Mouse (Mus musculus) cortical plate, adult 2 months (tissue): Measurements from ENCODE around the gene Cmss1. TPM values are rescaled to one million over a fixed set of nuclear protein-coding genes. Genes with fewer than 3 reads are reported as not detected.

ENCODE experiments used
- H3K27ac ChIP-seq: fragments of 200-500 bp; 2 replicates; pipeline ENCODE4 v1.5.1; 2012; ENCODE audit warnings: low read length, control low read depth, inconsistent platforms; ENCODE audit not compliant: insufficient read depth
- H3K4me1 ChIP-seq: fragments of 200-500 bp; 2 replicates; pipeline ENCODE4 v1.6.1; 2011; ENCODE audit warnings: low read length; ENCODE audit not compliant: control insufficient read depth, insufficient read depth
- H3K4me3 ChIP-seq: fragments of 200-500 bp; 2 replicates; pipeline ENCODE4 v1.5.1; 2011; ENCODE audit warnings: mild to moderate bottlenecking, low read length, control low read depth; ENCODE audit not compliant: insufficient read depth
- CTCF ChIP-seq: fragments of 200-500 bp; IDR thresholded peaks from 2 replicates; pipeline ENCODE4 v1.5.1; 2011; ENCODE audit warnings: mild to moderate bottlenecking, control low read depth, low read length; ENCODE audit not compliant: insufficient read depth; ENCODE audit errors: extremely low read depth
- POLR2A ChIP-seq: fragments of 200-500 bp; IDR thresholded peaks from 2 replicates; pipeline ENCODE4 v1.6.1; 2011; ENCODE audit warnings: mild to moderate bottlenecking, low read length, control low read depth; ENCODE audit not compliant: insufficient read depth; ENCODE audit errors: extremely low read depth
- polyA plus RNA-seq: library from polyadenylated mRNA; depleted of rRNA; stranded (reverse); fragments of >200 nt; gene quantifications from 2 replicates; pipeline ENCODE4 v1.2.3, GENCODE M21; 2012

Cmss1 gene
- polyA plus RNA-seq, 1 experiment, result 9.5 TPM

- Histone ChIP-seq H3K4me3 (no peak overlapping the region), H3K4me1 (no peaks in the 10 kb centered on the region), H3K27ac (no peak overlapping the region)
- TF ChIP-seq POLR2A, result no peak
- no peak for TF ChIP-seq CTCF
Observed at GRCm38 (mm10) chr16:57384274-57384673, 222.4 kb downstream of the Cmss1 start.

DNA sequence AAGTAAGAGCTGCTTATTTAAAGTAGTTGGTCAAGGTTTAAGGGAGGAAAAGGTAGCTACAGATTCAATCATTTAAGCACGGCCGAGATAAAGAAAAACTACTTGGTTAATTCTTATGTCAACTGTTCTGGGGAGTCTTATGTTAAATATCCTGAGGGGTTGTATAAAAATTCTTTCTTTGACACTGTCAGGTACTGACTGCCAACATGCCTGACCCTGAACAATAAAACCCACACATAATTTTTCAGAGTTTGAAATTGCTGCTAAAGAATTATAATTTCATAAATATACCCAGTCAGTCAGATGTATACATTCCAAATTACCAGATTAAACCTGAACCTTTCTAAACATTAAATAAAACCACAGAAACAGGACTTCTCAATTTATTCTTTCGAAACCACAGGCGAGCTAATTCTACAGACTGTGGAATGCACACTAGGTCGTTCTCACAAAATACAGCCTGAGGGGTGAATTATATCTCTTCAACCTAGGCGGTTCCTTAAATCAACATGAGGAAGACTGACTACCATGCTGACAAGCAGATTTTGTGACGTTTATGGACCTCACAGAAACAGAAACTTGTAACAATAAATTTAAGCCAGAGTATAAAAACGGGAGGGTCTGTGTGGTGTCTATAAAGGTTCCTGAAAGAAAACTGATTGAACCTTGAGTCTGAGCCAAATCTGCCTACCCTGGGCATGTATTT is 223.2 kb downstream of the Cmss1 start:
- TF ChIP-seq CTCF (no peak), POLR2A (no peak)
- Histone ChIP-seq H3K4me1 (no peaks in the 10 kb centered on the region), H3K27ac (no peak overlapping the region), H3K4me3 (no peak overlapping the region)

GRCm38 (mm10) chr16:57378631-57379330 is 227.9 kb downstream of the Cmss1 start:
- Histone ChIP-seq H3K4me3 (no peak overlapping the region), H3K4me1 (no peaks in the 10 kb centered on the region), H3K27ac (no peak overlapping the region)
- TF ChIP-seq POLR2A (no peak), CTCF (no peak)

- TF ChIP-seq CTCF, result no peak
- no peak for TF ChIP-seq POLR2A
- Histone ChIP-seq H3K4me3 (no peak overlapping the region), H3K27ac (no peak overlapping the region), H3K4me1 (no peaks in the 10 kb centered on the region)
Observed at GRCm38 (mm10) chr16:57375248-57375837, 231.3 kb downstream of the Cmss1 start.

DNA sequence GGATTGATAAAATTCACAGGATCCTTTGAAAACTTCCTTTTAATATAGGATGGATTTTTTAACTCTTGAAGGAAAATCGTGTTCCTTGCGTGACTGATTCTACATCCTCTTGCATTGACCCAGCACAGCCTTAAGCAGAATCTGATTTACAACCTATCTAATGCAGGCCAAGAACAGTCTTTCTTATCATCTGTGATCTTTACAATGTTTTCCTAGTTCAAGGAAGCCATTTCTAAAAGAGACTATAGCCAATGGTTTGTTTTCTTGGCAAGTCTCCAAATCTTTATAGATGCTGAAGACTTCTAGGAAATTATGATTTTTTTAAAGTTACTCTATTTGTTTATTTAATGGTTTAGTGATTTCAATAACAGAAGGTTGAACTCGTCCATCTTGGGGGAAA is 234.5 kb downstream of the Cmss1 start:
- no peak overlapping the region for H3K27ac ChIP-seq
- no peak overlapping the region for H3K4me3 ChIP-seq
- no peaks in the 10 kb centered on the region for H3K4me1 ChIP-seq
- TF ChIP-seq CTCF (no peak), POLR2A (no peak)

DNA sequence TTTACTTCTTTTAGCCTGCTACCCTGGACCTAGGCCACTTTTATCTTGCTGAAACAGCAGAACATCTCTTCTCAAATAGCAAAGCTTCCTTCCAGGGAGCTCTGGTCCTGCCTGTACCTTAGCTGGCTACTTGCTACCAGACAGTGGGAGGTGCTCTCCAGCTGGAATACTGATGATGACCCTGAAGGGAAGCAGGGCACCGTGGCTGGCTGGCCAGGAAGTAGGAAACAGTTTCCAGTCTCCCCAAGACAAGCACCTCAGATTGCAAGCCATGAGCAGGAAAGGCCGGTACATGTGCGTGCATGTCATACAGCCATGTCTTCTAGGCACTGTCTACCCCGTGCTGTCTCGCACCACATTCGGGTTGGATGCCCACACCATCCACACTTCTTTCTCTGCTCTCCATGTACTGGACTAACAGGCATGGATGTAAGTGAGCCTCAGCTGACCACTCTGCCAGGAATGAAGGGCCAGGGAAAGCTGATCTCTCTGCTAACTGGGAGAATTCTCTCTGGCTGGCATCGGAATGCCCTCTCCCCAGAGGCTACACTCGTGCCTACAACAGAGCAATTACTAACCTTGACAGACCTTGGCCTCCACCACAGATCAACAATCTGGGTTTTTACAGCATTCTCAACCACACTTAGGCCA is 236.7 kb downstream of the Cmss1 start:
- Histone ChIP-seq H3K4me3 (no peak overlapping the region), H3K27ac (no peak overlapping the region), H3K4me1 (no peaks in the 10 kb centered on the region)
- TF ChIP-seq CTCF (no peak), POLR2A (no peak)

- TF ChIP-seq CTCF, result no peak
- no peak for TF ChIP-seq POLR2A
- no peak overlapping the region for H3K27ac ChIP-seq
Observed at GRCm38 (mm10) chr16:57366941-57367694, 239.5 kb downstream of the Cmss1 start.

DNA sequence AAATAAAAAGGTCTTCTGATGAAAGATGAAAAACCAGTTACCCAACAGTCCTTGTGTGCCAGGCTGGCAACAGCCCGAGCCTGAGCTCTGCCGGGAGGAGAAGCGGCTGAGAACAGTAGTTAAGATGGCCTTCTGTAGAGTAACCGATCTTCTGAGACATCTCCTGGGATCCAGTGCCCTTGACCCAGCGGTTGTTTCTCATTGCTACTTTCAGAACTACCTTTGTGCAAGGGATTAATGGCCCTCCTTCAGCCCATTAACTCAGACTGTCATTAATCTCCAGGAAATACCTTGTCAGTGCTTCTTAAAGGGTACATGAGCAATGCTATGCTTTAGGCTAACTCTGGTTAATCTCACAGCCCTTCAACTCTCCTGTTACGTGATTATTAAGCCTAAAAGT is 240.5 kb downstream of the Cmss1 start:
- Histone ChIP-seq H3K4me1 (no peaks in the 10 kb centered on the region), H3K4me3 (no peak overlapping the region), H3K27ac (no peak overlapping the region)
- TF ChIP-seq POLR2A (no peak), CTCF (no peak)

More at GRCm38 (mm10) chr16:57366941-57367694, 239.5 kb downstream of the Cmss1 start:
- Histone ChIP-seq H3K4me3 (no peak overlapping the region), H3K4me1 (no peaks in the 10 kb centered on the region)

DNA sequence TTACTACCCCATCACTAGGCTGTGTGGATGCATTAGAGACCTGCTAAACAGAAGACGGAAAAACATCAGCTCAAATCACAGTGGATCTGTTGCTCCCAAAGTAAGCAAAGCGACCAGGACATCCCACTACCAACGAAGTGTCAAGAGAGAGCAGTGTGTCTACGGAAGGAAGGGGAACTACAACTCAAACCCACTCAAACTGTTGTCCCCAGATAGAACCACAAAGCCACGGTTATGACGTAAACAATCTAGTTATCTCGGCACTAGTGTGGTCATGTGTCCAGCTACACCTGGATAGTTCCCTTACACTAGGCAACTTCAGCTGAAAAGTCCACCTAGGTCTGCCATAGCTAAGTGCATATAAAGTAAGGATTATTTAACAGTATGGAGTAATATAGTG is 242.2 kb downstream of the Cmss1 start:
- peaks cover 2% of the 10 kb centered on the region; the same call in 1 of the 2 replicates for H3K4me1 ChIP-seq
- H3K27ac ChIP-seq, result no peak overlapping the region
- TF ChIP-seq POLR2A, result no peak
- no peak for TF ChIP-seq CTCF
- no peak overlapping the region for H3K4me3 ChIP-seq
